Mouse (Mus musculus): ENCODE measurements around the gene Aptx.

Aptx gene

GRCm38 (mm10) chr4:40673526-40673925, 29.5 kb downstream of the Aptx start:
- no peak for DNase-seq (ENCODE audit: low read depth in 1 of 2, low spot score in 2 of 2)

GRCm38 (mm10) chr4:40666237-40667012, 36.6 kb downstream of the Aptx start:
- DNase-seq (ENCODE audit: low read depth in 1 of 2, low spot score in 2 of 2): no peak

- no peak for DNase-seq (ENCODE audit: low read depth in 1 of 2, low spot score in 2 of 2)
These were observed 51.9 kb downstream of the Aptx start for GRCm38 (mm10) chr4:40651055-40651454.

GRCm38 (mm10) chr4:40649111-40649510, 53.9 kb downstream of the Aptx start:
- no peak for DNase-seq (ENCODE audit: low read depth in 1 of 2, low spot score in 2 of 2)

GRCm38 (mm10) chr4:40643567-40643966, 59.4 kb downstream of the Aptx start:
- DNase-seq (ENCODE audit: low read depth in 1 of 2, low spot score in 2 of 2): no peak

- no peak for DNase-seq (ENCODE audit: low read depth in 1 of 2, low spot score in 2 of 2)
These were observed 62.0 kb downstream of the Aptx start for GRCm38 (mm10) chr4:40640991-40641390.

Measured in monocyte, adult 2 months (primary cell).